19 mouse cellular contexts compared by ENCODE assay signal in the genomic region with DNA sequence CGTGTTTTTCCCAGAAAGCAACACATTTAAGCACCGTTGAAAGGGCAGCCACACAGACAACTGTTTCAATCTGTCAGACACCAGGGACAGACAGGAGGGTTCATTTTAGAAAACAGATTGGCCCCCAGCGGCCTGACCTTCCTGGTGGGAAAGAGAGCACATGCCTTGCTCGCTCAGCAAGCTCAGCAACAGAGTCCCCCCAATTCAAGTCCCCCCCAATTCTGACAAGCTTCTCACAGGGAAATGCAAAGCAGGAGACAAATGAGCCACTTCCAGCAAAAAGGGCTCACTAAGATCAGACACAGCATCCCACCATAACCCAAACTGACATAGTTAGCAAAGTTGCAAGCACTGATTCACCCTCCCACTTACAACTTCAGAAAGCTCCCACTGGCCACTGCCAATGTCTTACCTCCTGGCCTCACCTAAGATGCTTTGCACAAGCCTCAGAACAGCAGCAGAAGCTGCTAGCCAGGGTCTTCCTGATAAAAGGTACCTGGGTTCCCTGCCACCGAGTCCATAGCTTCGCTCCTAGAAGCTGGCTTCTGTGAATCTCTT.
A peak's percentile ranks its signal among the peaks of the same experiment; 100 is the strongest.
DNase-seq lines count a peak whose midpoint lies in the region; ATAC-seq and TF ChIP-seq lines count a peak whose summit lies in the region.
"Had no signal": no experiment of that assay in that cellular context is flagged by ENCODE, and none has a peak within 500 bp of the region (broad histone marks: within the 10 kb centered on the region; RNA-seq: fewer than 3 reads in every experiment).

No protein-coding gene starts in this region.

- no peak for TF ChIP-seq CTCF in thymus, adult 2 months (IDR thresholded peaks at IDR 0.05; ENCODE audit: borderline replicate concordance, control insufficient read depth, extremely low read depth, insufficient read depth, low read length, poor library complexity)

- ATAC-seq in kidney, embryonic 15.5 days (replicated peaks; ENCODE audit: low FRiP score) = peak; percentile 26; the same call in 1 of the 2 replicates
- peak; percentile 43 for ATAC-seq in forebrain, embryonic 12.5 days (ENCODE audit: low FRiP score)
- no peak for ATAC-seq in midbrain, embryonic 11.5 days (ENCODE audit: low FRiP score)
- ATAC-seq: CD4-positive, CD25-positive, alpha-beta regulatory T cell, adult 4 months; intestine, embryonic 15.5 days; liver, postnatal 0 days had no signal

- H3K4me2 ChIP-seq in kidney, embryonic 15.5 days = no peak overlapping the region
- H3K4me2 ChIP-seq in forebrain, embryonic 12.5 days = peak overlapping the region; percentile 23
- H3K4me2 ChIP-seq in midbrain, embryonic 11.5 days = no peak overlapping the region
- H3K4me2 ChIP-seq: heart, embryonic 12.5 days; intestine, embryonic 15.5 days; neural tube, embryonic 12.5 days had no signal

- no peak overlapping the region for H3K4me3 ChIP-seq in kidney, embryonic 15.5 days (replicated peaks)
- no peak overlapping the region for H3K4me3 ChIP-seq in forebrain, embryonic 12.5 days (replicated peaks)
- no peak overlapping the region for H3K4me3 ChIP-seq in midbrain, embryonic 11.5 days (ENCODE audit: low read depth, low read length)
- no peak overlapping the region for H3K4me3 ChIP-seq in thymus, adult 2 months (ENCODE audit: control insufficient read depth, insufficient read depth, low read length)
- H3K4me3 ChIP-seq: gastrocnemius, adult 2 months; heart, embryonic 12.5 days; intestine, embryonic 15.5 days; neural tube, embryonic 12.5 days had no signal

- H3K36me3 ChIP-seq in kidney, embryonic 15.5 days = no peaks in the 10 kb centered on the region
- H3K36me3 ChIP-seq in forebrain, embryonic 12.5 days (replicated peaks) = no peaks in the 10 kb centered on the region
- H3K36me3 ChIP-seq in midbrain, embryonic 11.5 days (ENCODE audit: control insufficient read depth, insufficient read depth, low read length) = no peaks in the 10 kb centered on the region
- H3K36me3 ChIP-seq in thymus, adult 2 months (ENCODE audit: control insufficient read depth, insufficient read depth, low read length) = no peaks in the 10 kb centered on the region
- H3K36me3 ChIP-seq: G1E; heart, embryonic 12.5 days; intestine, embryonic 15.5 days; neural tube, embryonic 12.5 days had no signal

- no peak for TF ChIP-seq POLR2A in thymus, adult 2 months (IDR thresholded peaks at IDR 0.05; ENCODE audit: control insufficient read depth, extremely low read depth, insufficient read depth, low read length, poor library complexity)

- H3K9me3 ChIP-seq in kidney, embryonic 15.5 days (replicated peaks) = no peaks in the 10 kb centered on the region
- H3K9me3 ChIP-seq in forebrain, embryonic 12.5 days = no peaks in the 10 kb centered on the region
- no peaks in the 10 kb centered on the region for H3K9me3 ChIP-seq in midbrain, embryonic 11.5 days (ENCODE audit: control insufficient read depth, low read length)
- H3K9me3 ChIP-seq: G1E; heart, embryonic 12.5 days; intestine, embryonic 15.5 days; neural tube, embryonic 12.5 days had no signal

- H3K27me3 ChIP-seq in kidney, embryonic 15.5 days = no peaks in the 10 kb centered on the region
- peaks cover 6% of the 10 kb centered on the region for H3K27me3 ChIP-seq in forebrain, embryonic 12.5 days
- no peaks in the 10 kb centered on the region for H3K27me3 ChIP-seq in midbrain, embryonic 11.5 days (ENCODE audit: control insufficient read depth, insufficient read depth, low read length)
- H3K27me3 ChIP-seq in thymus, adult 2 months (ENCODE audit: control insufficient read depth, insufficient read depth, low read length) = no peaks in the 10 kb centered on the region
- H3K27me3 ChIP-seq: heart, embryonic 12.5 days; intestine, embryonic 15.5 days had no signal

- H3K4me1 ChIP-seq in kidney, embryonic 15.5 days = peaks cover 30% of the 10 kb centered on the region
- H3K4me1 ChIP-seq in forebrain, embryonic 12.5 days = peaks cover 49% of the 10 kb centered on the region
- H3K4me1 ChIP-seq in midbrain, embryonic 11.5 days (ENCODE audit: control insufficient read depth, insufficient read depth, low read length) = peaks cover 30% of the 10 kb centered on the region
- no peaks in the 10 kb centered on the region for H3K4me1 ChIP-seq in thymus, adult 2 months (replicated peaks; ENCODE audit: control insufficient read depth, insufficient read depth, low read length)

- H3K27ac ChIP-seq in kidney, embryonic 15.5 days = peak overlapping the region; percentile 59
- H3K27ac ChIP-seq in forebrain, embryonic 12.5 days = peak overlapping the region; percentile 89
- peak overlapping the region; percentile 45; the same call in 1 of the 2 replicates for H3K27ac ChIP-seq in midbrain, embryonic 11.5 days (ENCODE audit: low read depth, low read length)
- H3K27ac ChIP-seq in thymus, adult 2 months (ENCODE audit: control insufficient read depth, insufficient read depth, low read length) = no peak overlapping the region
- H3K27ac ChIP-seq: gastrocnemius, adult 2 months; intestine, embryonic 15.5 days; neural tube, embryonic 12.5 days had no signal

- DNase-seq in embryo, embryonic 10 days (ENCODE audit: low spot score) = peak; percentile 30
- DNase-seq in embryo, embryonic 11 days = no peak
- DNase-seq in kidney, postnatal 25 days = no peak
- DNase-seq in midbrain, embryonic 11.5 days (ENCODE audit: low spot score, missing footprints) = peak; percentile 91
- DNase-seq in left cerebral cortex, adult 9 months (ENCODE audit: low spot score in 2 of 2) = no peak
- no peak for DNase-seq in thymus, adult 2 months
- DNase-seq: cerebellum, adult 11 months; cerebellum, postnatal 25 days; gastrocnemius, adult 2 months; liver, postnatal 0 days; lung, postnatal 4 days; thymus, adult 18-20 months had no signal

- H3K9ac ChIP-seq in kidney, embryonic 15.5 days = no peak overlapping the region
- no peak overlapping the region for H3K9ac ChIP-seq in forebrain, embryonic 12.5 days
- no peak overlapping the region for H3K9ac ChIP-seq in midbrain, embryonic 11.5 days (ENCODE audit: low read length)
- H3K9ac ChIP-seq: heart, embryonic 12.5 days; intestine, embryonic 15.5 days; liver, postnatal 0 days; neural tube, embryonic 12.5 days had no signal

- WGBS in kidney, embryonic 15.5 days = 67% methylated on average over 6 of the region's 6 CpGs
- 16% methylated on average over 6 of the region's 6 CpGs for WGBS in forebrain, embryonic 12.5 days
- 25% methylated on average over 6 of the region's 6 CpGs for WGBS in midbrain, embryonic 11.5 days
- WGBS in thymus, adult 2 months = 93% methylated on average over 6 of the region's 6 CpGs

Comparison
In these comparisons a context has a peak if more than half of its experiments do, and no peak if none do; other contexts are left out.
1. DNase-seq: peak in embryo, embryonic 10 days (single experiment) and midbrain, embryonic 11.5 days (single experiment); none in embryo, embryonic 11 days (single experiment), kidney, postnatal 25 days (0 of 2), left cerebral cortex, adult 9 months (0 of 2) and thymus, adult 2 months (single experiment).